Mouse (Mus musculus) layer of hippocampus, adult 2 months (tissue): ENCODE measurements around the gene Plekho2. TPM values are rescaled to one million over a fixed set of nuclear protein-coding genes. Genes with fewer than 3 reads are reported as not detected.

Experiments used
- DNase-seq, 2 experiments: peaks; one replicate each; pipeline ENCODE4 v3.0.0; 2022; ENCODE audit warnings: low spot score in 2 of 2
- H3K27ac ChIP-seq: fragments of 200-600 bp; 2 replicates; pipeline ENCODE4 v1.8.1; 2022
- H3K4me3 ChIP-seq: fragments of 200-600 bp; 2 replicates; pipeline ENCODE4 v1.8.1; 2022; ENCODE audit warnings: mild to moderate bottlenecking
- CTCF ChIP-seq: fragments of 200-600 bp; conservative IDR thresholded peaks from 2 replicates; pipeline ENCODE4 v1.8.1; 2022; ENCODE audit warnings: antibody characterized with exemption, mild to moderate bottlenecking, moderate library complexity
- long read RNA-seq, 2 experiments: library from polyadenylated mRNA; stranded (forward); transcript quantifications; one replicate each; pipeline ENCODE4 v2.0.0; 2021; ENCODE audit warnings: borderline mapping rate in 2 of 2
- total RNA-seq, 2 experiments: library from RNA; stranded (reverse); gene quantifications; 2 replicates each; pipeline ENCODE4 v1.2.3; 2021

Gene Plekho2
- total RNA-seq, result 10 to 100 TPM; 12.0 to 14.5 TPM
- long read RNA-seq, experiment 1, transcript Plekho2-201 (6 exons, 3,273 nt), result major isoform, 5 of 6 reads
- long read RNA-seq, experiment 1, partial matches to known transcripts, result 0 of 6 reads
- long read RNA-seq, experiment 1, other reads (novel, unspliced or antisense), result 1 of 6 reads
- long read RNA-seq, experiment 2, transcript Plekho2-201 (6 exons, 3,273 nt), result major isoform, 6 of 7 reads
- long read RNA-seq, experiment 2, partial matches to known transcripts, result 1 of 7 reads
- long read RNA-seq, experiment 2, other reads (novel, unspliced or antisense), result 0 of 7 reads

DNA sequence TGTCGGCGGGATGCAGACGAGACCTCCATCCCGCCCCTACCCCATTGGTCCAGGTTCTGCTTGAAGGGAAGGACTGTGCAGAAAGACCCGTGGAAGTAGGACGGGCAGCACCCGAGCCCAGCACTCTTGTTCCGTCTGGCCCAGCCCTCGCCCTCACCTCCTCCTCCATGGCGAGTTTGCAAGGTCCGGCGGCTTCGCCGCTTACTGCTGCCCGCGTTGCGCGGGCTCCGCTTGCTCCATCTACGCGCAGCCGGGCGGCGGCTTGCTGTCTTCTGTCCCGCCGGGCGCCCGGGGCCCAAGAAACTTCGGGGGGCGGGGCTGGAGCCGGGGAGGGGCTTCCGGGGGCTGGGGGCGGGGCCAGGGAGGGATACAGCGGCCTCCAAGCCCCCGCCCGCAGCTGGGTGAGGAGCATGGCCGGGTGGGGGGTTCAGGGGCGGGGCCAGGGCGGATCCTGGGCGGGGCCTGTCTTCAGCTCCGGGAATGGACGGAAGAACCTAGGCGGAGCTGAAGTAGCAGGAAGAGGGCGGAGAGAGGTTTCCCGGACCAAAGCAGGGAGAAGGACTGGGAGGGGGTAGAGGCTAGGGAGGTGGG is at the start of gene Plekho2:
Plekho2 (minus strand) TSS at position 260 of the 591 bp plus-strand sequence.
- peak; percentile 74 to 86 for DNase-seq
- peak within 1 kb of the TSS; percentile 62 for H3K4me3 ChIP-seq
- TF ChIP-seq CTCF, result no peak
- H3K27ac ChIP-seq, result peak within 1 kb of the TSS; percentile 89

DNA sequence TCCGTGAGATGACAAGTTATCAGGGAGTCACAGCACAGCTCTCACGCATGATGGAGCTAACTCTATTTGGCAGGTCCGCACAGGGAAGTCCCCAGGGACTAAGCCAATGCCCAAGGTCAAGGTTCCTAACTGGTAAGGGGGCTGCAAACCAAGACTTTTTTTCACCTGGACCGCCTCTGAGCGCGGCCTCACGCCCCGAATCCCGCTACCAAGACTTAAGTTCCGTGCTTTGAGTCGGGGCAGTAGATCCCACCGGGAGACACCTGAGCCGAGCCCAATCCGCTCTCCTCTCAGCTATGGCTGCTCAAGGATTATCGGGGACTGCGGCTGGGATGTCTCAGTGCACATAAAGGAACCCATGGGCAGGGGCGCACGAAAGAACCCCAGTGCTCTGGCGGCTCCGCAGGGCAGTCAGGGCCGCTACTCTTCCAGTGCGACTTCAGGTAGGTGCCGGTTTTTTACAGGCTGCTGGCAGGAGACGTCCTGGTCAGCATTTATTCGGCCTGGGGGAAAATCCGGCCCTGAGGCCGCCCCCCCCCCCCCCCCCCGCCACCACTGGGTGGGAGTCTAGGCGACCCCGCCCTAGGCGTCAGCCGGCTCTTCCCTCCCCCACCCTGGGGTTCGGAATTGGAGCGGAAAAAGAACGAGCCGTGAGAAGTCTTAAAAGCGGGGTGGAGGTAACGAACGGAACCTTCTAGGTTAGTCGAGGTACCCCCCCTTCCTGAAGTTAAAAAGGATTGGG is 49.4 kb upstream of the Plekho2 start, which contains the start of gene Rbpms2:
Rbpms2 (plus strand) TSS at position 624 of the 742 bp plus-strand sequence.
- DNase-seq, result no peak
- peak within 1 kb of the TSS; percentile 55; the same call in 1 of the 2 replicates for H3K27ac ChIP-seq
- TF ChIP-seq CTCF, result no peak
- peak within 1 kb of the TSS; percentile 60 for H3K4me3 ChIP-seq

GRCm38 (mm10) chr9:65624266-65624665 is 44.4 kb upstream of the Plekho2 start:
- DNase-seq, result no peak
- Histone ChIP-seq H3K27ac (no peak overlapping the region), H3K4me3 (no peak overlapping the region)
- no peak for TF ChIP-seq CTCF

DNA sequence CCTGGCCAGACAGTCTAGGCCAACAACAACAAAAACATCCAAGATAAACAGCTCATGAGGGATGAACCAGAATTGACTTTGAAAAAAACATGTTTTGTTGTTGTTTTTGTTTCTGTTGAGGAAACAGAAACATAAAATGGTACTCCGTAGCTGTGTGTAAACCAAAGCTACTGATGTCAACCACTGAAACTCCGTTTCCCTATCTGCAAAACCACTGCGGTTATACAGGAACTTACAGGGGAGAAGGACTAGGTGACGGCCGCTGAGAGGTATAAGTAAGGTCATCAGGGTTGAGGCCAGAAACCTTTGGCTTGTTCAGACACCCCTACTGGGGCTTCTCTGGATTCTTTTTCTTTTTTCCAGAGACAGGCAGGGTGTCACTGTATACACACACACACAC is 43.0 kb upstream of the Plekho2 start:
- no peak overlapping the region for H3K4me3 ChIP-seq
- TF ChIP-seq CTCF, result no peak
- no peak for DNase-seq
- no peak overlapping the region for H3K27ac ChIP-seq

DNA sequence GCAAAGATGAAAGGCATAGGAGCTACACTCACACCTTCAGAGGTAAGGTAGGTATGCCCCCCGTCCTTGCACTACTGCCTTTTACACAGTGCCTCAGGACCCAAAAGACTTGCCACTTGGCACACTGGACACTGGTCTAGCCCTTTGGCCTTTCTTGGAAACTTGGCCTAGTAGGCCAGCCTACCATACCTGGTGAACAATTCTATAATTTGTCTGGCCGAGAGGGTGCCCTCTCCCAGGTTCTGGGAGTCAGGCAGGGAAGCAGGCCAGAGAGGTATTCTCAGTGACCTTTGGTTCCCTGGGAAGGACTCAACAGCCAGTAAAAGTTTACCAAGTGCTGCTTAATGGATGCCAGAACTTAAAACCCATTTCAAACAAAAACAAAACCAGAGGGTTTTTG is 41.8 kb upstream of the Plekho2 start:
- no peak for TF ChIP-seq CTCF
- no peak for DNase-seq

DNA sequence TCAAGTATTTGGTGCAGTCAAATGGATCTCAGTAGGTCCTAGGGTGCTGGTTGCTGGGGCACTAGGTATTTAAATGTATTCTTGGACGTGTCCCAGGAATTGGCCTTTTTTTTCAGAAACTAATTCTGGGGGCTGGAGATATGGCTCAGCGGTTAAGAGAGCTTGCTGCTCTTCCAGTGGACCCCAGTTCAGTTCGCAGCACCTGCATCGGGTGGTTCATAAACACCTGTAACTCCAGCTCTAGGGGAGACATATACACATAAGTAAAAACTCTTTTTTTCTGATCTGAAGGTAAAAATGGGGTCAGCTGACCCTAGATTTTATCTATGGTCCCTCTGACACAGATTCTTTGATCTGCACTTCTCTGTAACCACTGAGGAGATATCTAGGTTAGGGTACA is 41.4 kb upstream of the Plekho2 start:
- no peak overlapping the region for H3K27ac ChIP-seq
- no peak for TF ChIP-seq CTCF
- DNase-seq, result no peak
- no peak overlapping the region for H3K4me3 ChIP-seq

More for the DNA sequence above, 41.8 kb upstream of the Plekho2 start:
- Histone ChIP-seq H3K27ac (no peak overlapping the region), H3K4me3 (no peak overlapping the region)

DNA sequence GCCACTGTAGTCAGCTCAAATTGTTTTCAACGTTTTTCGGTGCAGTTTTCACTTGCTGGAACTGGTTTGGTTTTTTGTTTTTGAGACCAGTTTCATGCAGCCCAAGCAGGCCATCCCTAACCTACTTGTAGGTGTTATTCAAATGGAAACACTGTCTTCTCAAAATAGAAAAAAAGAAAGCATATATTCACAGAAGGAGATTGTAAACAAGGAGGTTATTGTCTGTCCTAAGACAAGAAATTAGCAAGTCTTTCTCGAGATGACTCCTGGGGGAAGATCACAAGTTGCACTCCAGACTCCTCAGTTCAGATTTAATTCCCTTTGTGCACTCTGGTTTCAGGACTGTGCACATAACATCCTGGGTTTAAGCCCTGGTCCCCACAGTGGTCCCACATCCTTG is 39.5 kb upstream of the Plekho2 start:
- no peak for DNase-seq
- H3K4me3 ChIP-seq, result no peak overlapping the region
- H3K27ac ChIP-seq, result no peak overlapping the region
- no peak for TF ChIP-seq CTCF

DNA sequence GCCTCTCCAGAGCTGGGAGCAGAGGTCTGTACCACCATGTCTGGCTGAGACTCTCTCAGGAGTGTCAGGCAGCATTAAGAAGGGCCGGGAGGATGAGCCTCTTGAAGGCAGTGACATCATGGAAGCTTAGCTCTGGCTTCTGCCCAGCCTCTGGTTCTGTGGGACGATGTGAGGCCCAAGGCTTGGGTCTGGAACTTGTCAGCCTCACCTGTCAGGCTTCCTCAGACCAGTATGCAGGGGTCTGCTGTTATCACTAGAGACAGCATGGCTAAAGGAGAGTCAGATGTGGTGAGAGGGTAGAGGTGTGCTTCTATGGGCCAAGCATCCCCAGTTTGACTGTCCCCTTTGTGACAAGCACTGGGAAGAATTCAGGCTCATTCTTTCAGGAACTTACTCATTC is 33.3 kb upstream of the Plekho2 start:
- Histone ChIP-seq H3K4me3 (no peak overlapping the region), H3K27ac (no peak overlapping the region)
- TF ChIP-seq CTCF, result no peak
- no peak for DNase-seq

DNA sequence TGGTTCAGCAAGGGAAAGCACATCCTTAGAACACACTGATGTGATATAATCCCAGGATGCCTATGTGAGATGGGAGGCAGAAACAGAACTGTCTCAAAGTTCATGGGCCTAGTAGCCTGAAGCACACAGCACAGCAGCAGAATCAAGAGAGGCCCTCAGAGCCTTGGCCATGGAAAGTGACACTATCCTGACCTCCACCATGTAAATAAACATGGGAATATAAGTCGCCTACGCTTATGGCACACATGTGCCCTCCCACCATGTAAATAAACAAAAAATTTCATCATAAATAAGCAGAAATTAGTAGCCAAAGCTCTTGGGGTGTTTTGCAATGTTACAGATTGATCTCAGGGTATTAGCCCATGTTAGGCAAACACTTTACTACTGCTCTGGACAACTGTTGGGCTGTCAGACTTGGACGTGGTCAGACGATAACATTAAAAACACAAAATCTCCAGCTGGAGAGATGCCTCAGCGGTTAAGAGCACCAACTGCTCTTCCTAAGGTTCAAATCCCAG is 32.2 kb upstream of the Plekho2 start:
- TF ChIP-seq CTCF, result no peak
- no peak overlapping the region for H3K27ac ChIP-seq
- DNase-seq, result no peak

DNA sequence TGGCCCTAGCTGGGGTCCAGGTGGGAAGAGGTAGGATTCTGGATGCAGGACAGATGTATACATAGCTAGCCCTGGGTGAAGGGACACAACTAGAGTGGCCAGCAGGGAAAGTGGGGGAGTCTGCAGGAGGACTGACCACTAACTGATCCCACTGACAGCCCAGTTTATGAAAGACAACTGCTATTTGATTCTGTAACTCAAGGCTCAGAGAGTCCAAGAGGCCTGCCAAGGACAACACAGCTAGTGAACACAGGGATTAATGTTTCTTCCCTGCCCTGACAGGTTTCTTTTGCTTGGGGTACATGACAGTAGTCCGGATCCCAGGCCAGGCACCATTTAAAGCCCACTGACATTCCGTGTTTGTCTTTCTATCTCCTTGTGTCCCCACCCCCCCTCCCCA is 27.3 kb upstream of the Plekho2 start:
- Histone ChIP-seq H3K27ac (no peak overlapping the region), H3K4me3 (no peak overlapping the region)
- DNase-seq, result no peak
- no peak for TF ChIP-seq CTCF

More for the DNA sequence above, 32.2 kb upstream of the Plekho2 start:
- no peak overlapping the region for H3K4me3 ChIP-seq

DNA sequence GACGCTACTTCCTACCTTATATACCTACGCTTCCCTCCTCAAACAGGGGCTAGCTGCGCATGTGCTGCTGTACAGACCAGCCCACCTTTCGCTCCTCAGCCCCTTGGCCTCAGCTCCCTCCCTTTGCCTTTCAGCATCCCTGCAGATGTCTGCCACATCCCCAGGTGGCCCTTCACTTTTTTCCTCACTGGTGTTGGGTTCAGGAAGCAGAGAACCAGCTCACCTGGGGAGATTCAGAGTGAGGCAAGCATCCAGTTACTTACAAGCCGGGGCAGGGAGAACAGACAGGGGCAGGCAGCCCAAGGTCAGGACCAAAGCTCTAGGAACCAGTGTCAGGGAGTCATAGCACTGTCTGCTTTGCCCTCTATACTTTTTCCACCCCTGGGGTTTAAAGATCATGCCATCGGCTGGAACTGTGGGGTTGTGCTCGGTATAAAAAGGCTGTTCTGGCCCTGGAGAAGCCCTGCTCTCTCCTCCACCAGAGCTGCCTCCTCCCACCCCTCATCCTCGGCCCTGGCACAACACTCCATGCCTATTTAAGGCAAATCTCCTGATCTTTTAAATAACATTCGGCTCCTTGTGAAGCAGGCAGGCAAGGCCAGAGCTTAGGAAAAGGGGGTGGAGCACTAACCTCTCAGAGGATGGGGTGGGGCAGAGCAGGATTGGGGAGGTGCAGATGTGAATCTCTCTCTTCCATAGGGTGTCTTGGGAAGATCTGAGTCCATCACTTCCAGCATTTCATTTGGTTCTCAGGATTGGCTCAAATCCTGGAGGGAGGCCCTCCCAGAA is 26.7 kb upstream of the Plekho2 start:
- Histone ChIP-seq H3K27ac (no peak overlapping the region), H3K4me3 (no peak overlapping the region)
- no peak for DNase-seq
- TF ChIP-seq CTCF, result no peak

- TF ChIP-seq CTCF, result peak; percentile 88
- H3K27ac ChIP-seq, result no peak overlapping the region
- DNase-seq, result peak; percentile 42 to 67
- H3K4me3 ChIP-seq, result no peak overlapping the region
These were observed 25.8 kb upstream of the Plekho2 start for GRCm38 (mm10) chr9:65605471-65606136.
